ENCODE assay signal across 8 mouse cellular contexts in genomic region chr3:142394000-142394411, GRCm38 (mm10). TPM values are rescaled to one million over a fixed set of nuclear protein-coding genes. Genes with fewer than 3 reads are reported as not detected.
DNase-seq lines count a peak whose midpoint lies in the region.

No protein-coding gene starts in this region.

- peak overlapping the region; percentile 79 for H3K4me3 ChIP-seq in limb, embryonic 10.5 days
- peak overlapping the region; percentile 88 for H3K4me3 ChIP-seq in midbrain, embryonic 10.5 days

- no peak overlapping the region for H3K27ac ChIP-seq in limb, embryonic 10.5 days
- H3K27ac ChIP-seq in midbrain, embryonic 10.5 days (replicated peaks) = no peak overlapping the region

- H3K9me3 ChIP-seq in limb, embryonic 10.5 days (replicated peaks) = no peaks in the 10 kb centered on the region
- no peaks in the 10 kb centered on the region for H3K9me3 ChIP-seq in midbrain, embryonic 10.5 days (replicated peaks)

- peaks cover 16% of the 10 kb centered on the region for H3K27me3 ChIP-seq in limb, embryonic 10.5 days (ENCODE audit: low read depth, poor library complexity, severe bottlenecking)
- H3K27me3 ChIP-seq in midbrain, embryonic 10.5 days (ENCODE audit: low read depth, poor library complexity, severe bottlenecking) = peaks cover 18% of the 10 kb centered on the region

- 42% methylated on average over 9 of the region's 9 CpGs for WGBS in limb, embryonic 10.5 days
- 60% methylated on average over 9 of the region's 9 CpGs for WGBS in midbrain, embryonic 10.5 days

- H3K4me1 ChIP-seq in limb, embryonic 10.5 days = peaks cover 22% of the 10 kb centered on the region
- peaks cover 32% of the 10 kb centered on the region for H3K4me1 ChIP-seq in midbrain, embryonic 10.5 days

- intact Hi-C loops in heart, postnatal 10 days (cut with DNase I) = loop anchor here (2.0 kb wide), 2 partner anchors 75 to 99 kb away; no protein-coding TSS in a partner anchor
- intact Hi-C loops in gastrocnemius, postnatal 36 days (cut with DNase I) = loop anchor here (2.0 kb wide), 1 partner anchor 49 kb away; no protein-coding TSS in a partner anchor

- DNase-seq in 416B (ENCODE audit: low read depth) = peak; percentile 44
- peak; percentile 44 for DNase-seq in embryo, embryonic 10.5 days (ENCODE audit: low spot score)
- peak; percentile 58 to 61 for DNase-seq in heart, postnatal 10 days
- no peak for DNase-seq in limb, embryonic 10.5 days (ENCODE audit: low spot score)
- DNase-seq in midbrain, embryonic 10.5 days (ENCODE audit: low spot score) = no peak
- no peak for DNase-seq in thymus, postnatal 14 days
- no peak for DNase-seq in spleen, postnatal 14 days (ENCODE audit: low spot score in 2 of 2)
- no peak for DNase-seq in gastrocnemius, postnatal 36 days

- no peaks in the 10 kb centered on the region for H3K36me3 ChIP-seq in limb, embryonic 10.5 days
- no peaks in the 10 kb centered on the region for H3K36me3 ChIP-seq in midbrain, embryonic 10.5 days

RNA-seq across cellular contexts. Expression of gene Pdlim5, which starts 1.5 kb away (rescaled TPM):
- 100 to 1,000 TPM; 523 to 617 TPM for total RNA-seq in heart, postnatal 10 days (2021)
- polyA plus RNA-seq in limb, embryonic 10.5 days (2016; fragmentation: Nextera tagmentation; extraction: Ambion mirVana) = 11.9 and 14.1 TPM in 2 replicates
- 19.7 and 20.2 TPM in 2 replicates for polyA plus RNA-seq in midbrain, embryonic 10.5 days (2016; fragmentation: Nextera tagmentation; extraction: Ambion mirVana)
- 100 to 1,000 TPM; 512 to 573 TPM for total RNA-seq in gastrocnemius, postnatal 36 days (2021)

Comparison
In these comparisons a context has a peak if more than half of its experiments do, and no peak if none do; other contexts are left out.
1. DNase-seq: peak in 416B (single experiment), embryo, embryonic 10.5 days (single experiment) and heart, postnatal 10 days (2 of 2); none in limb, embryonic 10.5 days (single experiment), midbrain, embryonic 10.5 days (single experiment), thymus, postnatal 14 days (single experiment), spleen, postnatal 14 days (0 of 2) and gastrocnemius, postnatal 36 days (0 of 2).